8 mouse cellular contexts compared by ENCODE assay signal in the genomic region with DNA sequence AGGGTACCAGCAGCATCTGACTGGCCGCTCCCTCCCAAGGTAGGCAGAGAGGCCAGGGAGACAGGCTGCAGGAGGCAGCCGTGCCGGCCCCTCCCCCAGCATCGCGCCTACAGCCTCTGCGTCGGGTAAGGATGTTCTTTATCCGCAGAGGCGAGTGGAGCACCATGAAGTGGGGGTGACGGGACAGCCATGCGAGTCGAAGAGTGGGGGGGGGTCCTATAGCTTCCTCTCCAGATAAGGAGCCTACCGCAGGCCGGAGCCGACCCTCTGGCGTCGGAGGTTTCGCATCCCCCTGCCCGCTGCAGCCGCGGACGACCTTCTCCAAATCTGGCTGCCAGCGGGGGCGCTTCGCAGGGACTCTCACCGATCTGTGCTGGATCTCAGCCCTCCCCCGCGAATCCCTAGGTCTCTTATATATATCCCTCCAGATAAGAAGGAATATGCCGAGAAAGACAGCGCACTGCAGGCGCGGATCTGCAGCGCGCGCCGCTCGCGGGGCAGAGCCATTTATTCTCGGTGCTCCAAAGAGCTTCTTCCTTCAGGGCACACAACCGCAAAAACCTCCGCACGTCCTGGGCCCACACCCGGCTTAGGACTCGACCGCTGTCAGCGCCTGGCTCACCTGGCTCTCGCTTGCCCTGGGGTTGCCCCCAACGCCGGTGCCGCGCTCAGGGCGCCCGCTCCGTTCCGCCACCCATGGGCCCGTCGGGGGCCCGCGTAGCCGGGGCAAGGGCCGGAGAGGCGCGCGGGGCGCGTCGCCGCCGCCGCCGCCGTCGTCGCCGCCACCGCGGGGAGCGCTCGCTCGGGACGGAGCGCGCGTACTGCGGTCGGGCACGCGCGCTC. TPM values are rescaled to one million over a fixed set of nuclear protein-coding genes. Genes with fewer than 3 reads are reported as not detected.
DNase-seq lines count a peak whose midpoint lies in the region; ATAC-seq and TF ChIP-seq lines count a peak whose summit lies in the region.

No protein-coding gene starts in this region.

- no peaks in the 10 kb centered on the region for H3K36me3 ChIP-seq in embryonic facial prominence, embryonic 15.5 days
- H3K36me3 ChIP-seq in hindbrain, embryonic 13.5 days, result no peaks in the 10 kb centered on the region
- no peaks in the 10 kb centered on the region for H3K36me3 ChIP-seq in limb, embryonic 13.5 days
- no peaks in the 10 kb centered on the region for H3K36me3 ChIP-seq in myocyte (ENCODE audit: control insufficient read depth, insufficient read depth)

- peak; percentile 3 for ATAC-seq in Patski
- peak; percentile 5; the same call in 1 of the 2 replicates for ATAC-seq in embryonic facial prominence, embryonic 15.5 days (ENCODE audit: insufficient number of reproducible peaks, low FRiP score, low TSS enrichment, low read depth)
- peak; percentile 24 for ATAC-seq in hindbrain, embryonic 13.5 days (ENCODE audit: low FRiP score)
- peak; percentile 26 for ATAC-seq in limb, embryonic 13.5 days (ENCODE audit: low FRiP score, low read depth)
- ATAC-seq in megakaryocyte progenitor cell, adult 5-6 weeks (replicated peaks; ENCODE audit: poor library complexity), result no peak

- DNase-seq in heart, adult 18-20 months, result peak; percentile 40 to 69
- DNase-seq in heart, postnatal 25 days (ENCODE audit: low spot score), result no peak
- DNase-seq in Patski (ENCODE audit: low read depth, low spot score), result no peak

- POLR2A ChIA-PET in Patski (lab: Charles Lee), result interaction anchor here (1.0 to 2.9 kb wide), 4 partner anchors 9 to 23 kb away, joined by 3 to 27 read pairs (median 6); no protein-coding TSS in a partner anchor

- peaks cover 22% of the 10 kb centered on the region for H3K4me1 ChIP-seq in embryonic facial prominence, embryonic 15.5 days
- H3K4me1 ChIP-seq in hindbrain, embryonic 13.5 days (replicated peaks), result peaks cover 67% of the 10 kb centered on the region
- peaks cover 19% of the 10 kb centered on the region for H3K4me1 ChIP-seq in limb, embryonic 13.5 days

- intact Hi-C loops in heart, postnatal 25 days (cut with DNase I), result loop anchor here (5.0 kb wide), 1 partner anchor 32 kb away; the partner anchor contains the start of gene Mob2

- H3K27ac ChIP-seq in embryonic facial prominence, embryonic 15.5 days (replicated peaks), result peak overlapping the region; percentile 22; the same call in 1 of the 2 replicates
- peak overlapping the region; percentile 98 for H3K27ac ChIP-seq in hindbrain, embryonic 13.5 days
- H3K27ac ChIP-seq in limb, embryonic 13.5 days, result no peak overlapping the region

- no peak for TF ChIP-seq POLR2A in myocyte (IDR thresholded peaks at IDR 0.05; ENCODE audit: insufficient read length, low read depth)

- H3K9ac ChIP-seq in embryonic facial prominence, embryonic 15.5 days, result peak overlapping the region; percentile 50
- peak overlapping the region; percentile 99 for H3K9ac ChIP-seq in hindbrain, embryonic 13.5 days
- H3K9ac ChIP-seq in limb, embryonic 13.5 days, result peak overlapping the region; percentile 71

- CTCF ChIA-PET in Patski (lab: Charles Lee), result interaction anchor here (0.9 to 5.0 kb wide), 5 partner anchors 9 to 199 kb away, joined by 3 to 67 read pairs (median 5); no protein-coding TSS in a partner anchor

- H3K4me2 ChIP-seq in embryonic facial prominence, embryonic 15.5 days (replicated peaks), result peak overlapping the region; percentile 92
- peak overlapping the region; percentile 79 for H3K4me2 ChIP-seq in hindbrain, embryonic 13.5 days
- H3K4me2 ChIP-seq in limb, embryonic 13.5 days (replicated peaks), result peak overlapping the region; percentile 95
- H3K4me2 ChIP-seq in myocyte (ENCODE audit: low read depth), result peak overlapping the region; percentile 57

- H3K9me3 ChIP-seq in embryonic facial prominence, embryonic 15.5 days (replicated peaks), result no peaks in the 10 kb centered on the region
- H3K9me3 ChIP-seq in hindbrain, embryonic 13.5 days, result no peaks in the 10 kb centered on the region
- no peaks in the 10 kb centered on the region for H3K9me3 ChIP-seq in limb, embryonic 13.5 days

- under 1% methylated on average over 89 of the region's 89 CpGs for WGBS in embryonic facial prominence, embryonic 15.5 days
- WGBS in hindbrain, embryonic 13.5 days, result under 1% methylated on average over 88 of the region's 89 CpGs
- under 1% methylated on average over 75 of the region's 89 CpGs for WGBS in limb, embryonic 13.5 days

- H3ac ChIP-seq in myocyte (ENCODE audit: control insufficient read depth, insufficient read length), result peak overlapping the region; percentile 85

- in situ Hi-C loops in Patski (cut with MboI; ENCODE audit: low pct_unique_long_range_greater_than_20kb), result loop anchor here (5.0 to 25.0 kb wide), 2 partner anchors 32 to 532 kb away; partner anchors contain the start of genes Ap2a2 and Mob2

- no peak for TF ChIP-seq CTCF in Patski (IDR thresholded peaks at IDR 0.05)

- H3K79me2 ChIP-seq in myocyte (ENCODE audit: control insufficient read depth, insufficient read depth), result peaks cover 28% of the 10 kb centered on the region

- H3K27me3 ChIP-seq in Patski, result no peaks in the 10 kb centered on the region
- peaks cover 79% of the 10 kb centered on the region for H3K27me3 ChIP-seq in embryonic facial prominence, embryonic 15.5 days
- peaks cover 11% of the 10 kb centered on the region for H3K27me3 ChIP-seq in hindbrain, embryonic 13.5 days
- peaks cover 98% of the 10 kb centered on the region for H3K27me3 ChIP-seq in limb, embryonic 13.5 days
- H3K27me3 ChIP-seq in myocyte (ENCODE audit: control insufficient read depth, insufficient read depth, insufficient read length), result peaks cover 7% of the 10 kb centered on the region

- peak overlapping the region; percentile 73 for H3K4me3 ChIP-seq in embryonic facial prominence, embryonic 15.5 days (replicated peaks)
- H3K4me3 ChIP-seq in hindbrain, embryonic 13.5 days, result peak overlapping the region; percentile 88
- H3K4me3 ChIP-seq in limb, embryonic 13.5 days, result peak overlapping the region; percentile 72
- peak overlapping the region; percentile 54 for H3K4me3 ChIP-seq in myocyte

TF ChIP-seq in myocyte, 11 proteins besides CTCF, POLR2A, EP300 and RAD21:
- TF ChIP-seq E2F4 (IDR thresholded peaks at IDR 0.05; ENCODE audit: insufficient read depth) (no peak), MYOD1 (IDR thresholded peaks at IDR 0.05; ENCODE audit: control insufficient read depth in 1 of 3, insufficient read length in 2 of 3, low read depth in 2 of 3) (peak in 1 of 3 experiments; percentile 19)

RNA-seq across cellular contexts. Expression of gene Dusp8, which starts 1.1 kb away (rescaled TPM):
- 10 to 100 TPM; 30.7 to 36.6 TPM for total RNA-seq in heart, adult 18-20 months (2021)
- total RNA-seq in heart, postnatal 25 days (2021), result 10 to 100 TPM; 39.7 to 53.5 TPM
- polyA plus RNA-seq in Patski (2021), result 15.2 TPM
- 6.5 and 7.7 TPM in 2 replicates for polyA plus RNA-seq in embryonic facial prominence, embryonic 15.5 days (2015; fragmentation: Nextera tagmentation; extraction: Ambion mirVana)
- polyA plus RNA-seq in hindbrain, embryonic 13.5 days (2015; fragmentation: Nextera tagmentation; extraction: Ambion mirVana), result 87.3 and 90.2 TPM in 2 replicates
- 2.3 and 2.7 TPM in 2 replicates for polyA plus RNA-seq in limb, embryonic 13.5 days (2015; fragmentation: Nextera tagmentation; extraction: Ambion mirVana)
- polyA plus RNA-seq in myocyte (2012; fragmentation: generic; extraction: Trizol), result 9.1 TPM
- total RNA-seq in megakaryocyte progenitor cell, adult 5-6 weeks (2015), result 0.12 TPM in 1 of 2 replicates, not detected in the other
- total RNA-seq in megakaryocyte progenitor cell, adult 5-6 weeks (2017), result not detected in 2 replicates

RNA-seq across cellular contexts. Expression of gene Gm45618, which starts 26.0 kb away (rescaled TPM):
- total RNA-seq in heart, adult 18-20 months (2021), result not detected
- total RNA-seq in heart, postnatal 25 days (2021), result not detected
- not detected for polyA plus RNA-seq in Patski (2021)
- 0.79 and 1.7 TPM in 2 replicates for polyA plus RNA-seq in embryonic facial prominence, embryonic 15.5 days (2015; fragmentation: Nextera tagmentation; extraction: Ambion mirVana)
- polyA plus RNA-seq in hindbrain, embryonic 13.5 days (2015; fragmentation: Nextera tagmentation; extraction: Ambion mirVana), result 0.27 and 0.32 TPM in 2 replicates
- polyA plus RNA-seq in limb, embryonic 13.5 days (2015; fragmentation: Nextera tagmentation; extraction: Ambion mirVana), result not detected in 2 replicates
- not detected for polyA plus RNA-seq in myocyte (2012; fragmentation: generic; extraction: Trizol)
- total RNA-seq in megakaryocyte progenitor cell, adult 5-6 weeks (2015), result not detected in 2 replicates
- not detected in 2 replicates for total RNA-seq in megakaryocyte progenitor cell, adult 5-6 weeks (2017)

RNA-seq across cellular contexts. Expression of gene Mob2, which starts 33.7 kb away (rescaled TPM):
- total RNA-seq in heart, adult 18-20 months (2021), result 10 to 100 TPM; 45.7 to 51.1 TPM
- total RNA-seq in heart, postnatal 25 days (2021), result 10 to 100 TPM; 40.2 to 40.7 TPM
- polyA plus RNA-seq in Patski (2021), result 35.2 TPM
- polyA plus RNA-seq in embryonic facial prominence, embryonic 15.5 days (2015; fragmentation: Nextera tagmentation; extraction: Ambion mirVana), result 79.5 and 82.6 TPM in 2 replicates
- polyA plus RNA-seq in hindbrain, embryonic 13.5 days (2015; fragmentation: Nextera tagmentation; extraction: Ambion mirVana), result 53.0 and 53.5 TPM in 2 replicates
- 70.7 and 71.4 TPM in 2 replicates for polyA plus RNA-seq in limb, embryonic 13.5 days (2015; fragmentation: Nextera tagmentation; extraction: Ambion mirVana)
- polyA plus RNA-seq in myocyte (2012; fragmentation: generic; extraction: Trizol), result 39.2 TPM
- 45.3 and 45.9 TPM in 2 replicates for total RNA-seq in megakaryocyte progenitor cell, adult 5-6 weeks (2015)
- 45.9 and 47.1 TPM in 2 replicates for total RNA-seq in megakaryocyte progenitor cell, adult 5-6 weeks (2017)

RNA-seq across cellular contexts. Expression of gene Gm39115, which starts 41.3 kb away (rescaled TPM):
- not detected for total RNA-seq in heart, adult 18-20 months (2021)
- total RNA-seq in heart, postnatal 25 days (2021), result not detected
- polyA plus RNA-seq in Patski (2021) (not detected), myocyte (2012; fragmentation: generic; extraction: Trizol) (not detected)
- polyA plus RNA-seq in embryonic facial prominence, embryonic 15.5 days (2015; fragmentation: Nextera tagmentation; extraction: Ambion mirVana), result not detected in 2 replicates
- not detected in 2 replicates for polyA plus RNA-seq in hindbrain, embryonic 13.5 days (2015; fragmentation: Nextera tagmentation; extraction: Ambion mirVana)
- not detected in 2 replicates for polyA plus RNA-seq in limb, embryonic 13.5 days (2015; fragmentation: Nextera tagmentation; extraction: Ambion mirVana)
- total RNA-seq in megakaryocyte progenitor cell, adult 5-6 weeks (2015), result not detected in 2 replicates
- total RNA-seq in megakaryocyte progenitor cell, adult 5-6 weeks (2017), result not detected in 2 replicates

RNA-seq across cellular contexts. Expression of gene Gm45337, which starts 49.9 kb away (rescaled TPM):
- total RNA-seq in heart, adult 18-20 months (2021), result not detected
- not detected for total RNA-seq in heart, postnatal 25 days (2021)
- polyA plus RNA-seq in Patski (2021), result not detected
- 1.0 and 1.1 TPM in 2 replicates for polyA plus RNA-seq in embryonic facial prominence, embryonic 15.5 days (2015; fragmentation: Nextera tagmentation; extraction: Ambion mirVana)
- not detected in 2 replicates for polyA plus RNA-seq in hindbrain, embryonic 13.5 days (2015; fragmentation: Nextera tagmentation; extraction: Ambion mirVana)
- not detected in 2 replicates for polyA plus RNA-seq in limb, embryonic 13.5 days (2015; fragmentation: Nextera tagmentation; extraction: Ambion mirVana)
- not detected for polyA plus RNA-seq in myocyte (2012; fragmentation: generic; extraction: Trizol)
- not detected in 2 replicates for total RNA-seq in megakaryocyte progenitor cell, adult 5-6 weeks (2015)
- total RNA-seq in megakaryocyte progenitor cell, adult 5-6 weeks (2017), result not detected in 2 replicates

Comparison
In these comparisons a context has a peak if more than half of its experiments do, and no peak if none do; other contexts are left out.
1. DNase-seq: peak in heart, adult 18-20 months (2 of 2); none in heart, postnatal 25 days (single experiment) and Patski (single experiment).
2. Peak in every context shown above with its lines, with median percentiles within 50 percentile points of each other: H3K4me2 ChIP-seq, H3K4me3 ChIP-seq and H3K9ac ChIP-seq.